Mouse (Mus musculus) yolk sac, embryonic 10.5 days (tissue): ENCODE results near the gene Stat4.
"Not testable (repeated sequence)": the region's sequence is repeated elsewhere in the genome, so short reads cannot be mapped to it uniquely, and the experiment has no call there.

Experiments used
- DNase-seq: peaks from one replicate; pipeline ENCODE4 v3.0.0-alpha.2; 2017; ENCODE audit warnings: low spot score

Stat4 gene

DNA sequence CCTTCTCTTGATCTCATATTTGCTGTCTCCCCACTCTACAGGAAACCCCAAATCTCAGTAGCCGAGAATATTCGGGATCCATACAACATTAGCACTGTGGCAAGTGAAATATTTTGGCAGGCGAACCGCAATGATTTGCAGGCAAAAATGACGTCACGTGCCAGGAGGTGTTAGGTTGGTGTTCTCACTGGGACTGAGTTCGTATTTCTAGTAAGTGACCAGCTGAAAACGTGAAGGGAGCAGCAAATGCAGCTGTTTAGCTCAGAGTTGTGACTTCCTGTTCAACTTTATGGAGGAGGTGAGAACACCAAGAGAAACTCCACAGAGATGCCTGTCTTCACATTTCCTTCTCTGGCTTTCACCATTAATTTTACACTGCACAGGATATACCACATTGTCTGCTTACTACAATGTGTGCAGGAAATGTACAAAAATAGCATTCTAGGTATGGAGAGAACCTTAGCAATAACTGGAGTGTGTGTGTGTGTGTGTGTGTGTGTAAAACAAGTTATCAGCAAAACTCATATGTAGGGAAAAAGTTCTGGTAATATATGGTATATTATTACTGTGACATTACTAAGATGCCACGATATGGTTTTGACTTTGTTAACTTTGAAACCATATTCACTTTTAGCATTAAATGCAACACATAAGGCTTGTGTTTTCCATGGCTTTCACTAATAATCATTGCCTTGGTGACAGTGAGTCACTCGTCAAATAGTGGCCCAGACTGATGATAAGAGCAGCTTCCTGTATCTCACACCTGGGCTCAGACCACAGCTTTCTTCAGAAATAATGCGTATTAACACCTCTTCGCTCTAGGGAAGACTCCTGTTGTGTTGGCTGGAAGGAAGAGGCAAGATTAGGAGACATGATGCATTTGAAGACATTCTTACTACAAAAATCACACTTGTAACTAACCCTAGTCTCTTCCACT lies 48.1 kb downstream of the Stat4 start:
- no peak for DNase-seq

DNA sequence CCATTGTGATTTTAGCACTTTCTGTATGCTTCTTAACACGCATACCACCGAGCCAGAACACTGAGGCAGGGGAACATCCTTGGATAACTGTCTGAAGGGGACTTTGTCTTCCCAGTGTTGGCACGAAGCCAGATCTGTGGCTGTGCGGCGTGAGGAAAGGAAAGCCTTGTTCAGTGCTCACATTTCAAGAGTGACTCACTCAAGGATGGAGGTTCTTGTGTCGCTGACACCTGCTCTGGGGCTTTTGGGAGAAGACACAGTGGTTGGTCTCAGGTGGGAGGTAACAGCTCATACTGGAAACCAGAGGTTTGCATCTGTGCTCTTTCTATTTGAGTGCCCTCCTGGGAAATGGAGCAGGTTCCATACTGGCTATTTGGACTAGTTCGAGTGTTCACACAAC lies 52.2 kb downstream of the Stat4 start:
- no peak for DNase-seq

- no peak for DNase-seq
Measured at GRCm38 (mm10) chr1:52039626-52040025, 52.7 kb downstream of the Stat4 start.

DNA sequence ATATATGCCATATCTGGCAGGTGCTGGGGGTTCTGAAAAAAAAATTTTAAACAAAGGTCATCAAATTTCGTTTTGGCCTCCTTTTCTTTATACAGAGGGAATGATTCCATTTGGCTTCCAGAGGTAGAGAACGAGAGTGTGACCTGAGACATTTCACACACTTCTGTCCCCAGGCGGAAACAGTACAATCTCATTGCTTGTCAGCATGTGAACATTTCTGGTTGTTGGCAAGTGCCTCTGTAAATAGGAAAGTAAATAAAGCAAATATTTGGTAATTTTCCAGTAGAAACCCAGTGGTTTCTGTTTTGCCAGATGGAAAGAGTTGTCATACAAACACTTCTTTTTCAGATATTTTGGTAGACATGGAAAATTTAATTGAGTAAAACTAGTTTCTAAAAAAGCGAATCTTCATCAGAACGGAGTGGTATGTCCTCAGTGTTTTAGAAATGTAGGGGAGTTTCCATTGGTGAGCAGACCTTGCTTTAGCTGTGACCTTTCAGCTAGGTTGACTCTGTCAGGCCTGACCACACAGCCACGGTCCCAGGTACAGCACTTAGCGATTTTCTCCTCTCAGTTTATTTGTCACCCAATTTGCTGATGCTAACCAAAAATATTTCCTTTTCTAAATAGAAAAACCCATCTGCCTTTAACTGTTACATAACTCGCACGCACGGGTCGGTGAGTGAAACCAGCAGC lies 53.6 kb downstream of the Stat4 start:
- DNase-seq = no peak

- DNase-seq = no peak
Measured at GRCm38 (mm10) chr1:52043191-52043590, 56.2 kb downstream of the Stat4 start.

DNA sequence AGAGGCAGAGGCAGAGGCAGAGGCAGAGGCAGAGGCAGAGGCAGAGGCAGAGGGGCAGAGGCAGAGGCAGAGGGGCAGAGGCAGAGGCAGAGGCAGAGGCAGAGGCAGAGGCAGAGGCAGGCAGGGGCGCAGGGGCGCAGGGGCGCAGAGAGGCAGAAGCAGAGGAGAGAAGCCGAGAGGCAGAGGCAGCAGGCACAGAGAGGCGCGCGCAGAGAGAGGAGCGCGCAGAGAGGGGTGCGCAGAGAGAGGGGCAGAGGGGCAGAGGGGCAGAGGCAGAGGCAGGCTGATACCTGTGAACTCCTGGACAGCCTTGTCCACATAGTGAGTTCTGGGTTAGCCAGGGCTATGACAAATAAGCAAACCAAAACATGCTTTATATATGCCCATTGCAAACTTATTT lies 59.9 kb downstream of the Stat4 start:
- not testable (repeated sequence) for DNase-seq

GRCm38 (mm10) chr1:52048711-52049110 lies 61.8 kb downstream of the Stat4 start:
- no peak for DNase-seq

- no peak for DNase-seq
Measured at GRCm38 (mm10) chr1:52049827-52050226, 62.9 kb downstream of the Stat4 start.

DNA sequence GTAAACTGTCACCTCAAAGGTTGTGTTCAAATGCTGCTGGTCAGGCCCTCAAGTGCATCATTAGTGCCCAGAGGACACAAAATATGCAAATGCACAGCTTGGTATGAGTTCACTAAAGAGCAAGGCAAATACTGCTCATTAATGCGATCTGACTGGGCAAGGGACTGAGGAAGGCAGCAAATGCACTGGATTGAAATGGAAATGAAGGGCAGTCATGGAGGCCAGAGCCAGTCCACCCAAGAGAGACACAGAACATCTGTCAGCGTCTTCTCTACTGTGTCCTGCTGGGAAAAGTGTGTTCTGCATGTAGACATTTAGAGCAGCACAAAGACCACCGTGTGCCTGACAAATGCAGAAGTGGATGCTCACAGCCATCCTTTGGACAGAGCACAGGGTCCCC lies 64.6 kb downstream of the Stat4 start:
- no peak for DNase-seq

- DNase-seq = no peak
Measured at GRCm38 (mm10) chr1:52052910-52053309, 66.0 kb downstream of the Stat4 start.

DNA sequence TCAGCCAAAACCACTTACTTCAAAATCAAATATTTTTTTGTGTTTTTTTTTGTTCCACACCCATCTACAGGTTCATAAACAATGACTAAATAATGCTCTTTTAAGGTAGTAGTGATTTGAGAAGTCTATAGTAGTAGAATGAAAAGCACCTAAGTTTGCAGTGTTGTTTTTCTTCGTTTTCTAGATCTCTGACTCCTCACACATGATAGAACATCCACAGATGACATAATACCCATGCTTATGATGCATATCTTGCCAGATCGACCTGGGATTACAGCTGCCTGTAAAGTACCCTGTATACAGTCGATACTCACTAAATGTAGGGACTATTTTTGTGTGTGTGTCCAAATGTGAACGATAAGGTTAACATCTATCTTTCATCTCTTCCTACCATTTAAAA lies 69.0 kb downstream of the Stat4 start:
- DNase-seq = no peak

GRCm38 (mm10) chr1:52057153-52057552 lies 70.2 kb downstream of the Stat4 start:
- DNase-seq = no peak

GRCm38 (mm10) chr1:52066276-52066675 lies 79.3 kb downstream of the Stat4 start:
- no peak for DNase-seq

DNA sequence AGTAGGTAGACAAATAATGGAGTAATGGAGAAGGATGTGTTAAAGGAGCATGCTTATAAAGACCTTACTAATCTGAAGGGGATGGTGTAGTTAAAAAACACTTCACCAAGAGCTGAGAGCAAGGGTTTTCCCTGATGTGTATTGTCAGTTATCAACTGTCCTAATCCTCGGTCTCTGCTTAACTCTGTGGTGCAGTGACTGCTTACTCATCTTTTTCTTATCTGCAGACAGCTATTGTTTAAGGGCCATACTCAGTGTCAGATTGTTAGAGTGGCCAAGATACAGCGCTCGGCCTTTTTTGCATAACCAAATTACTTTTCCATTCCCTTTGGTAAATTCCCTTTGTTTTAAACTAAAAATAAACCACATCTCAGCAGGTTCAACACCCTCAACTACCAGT lies 79.7 kb downstream of the Stat4 start:
- DNase-seq = no peak

DNA sequence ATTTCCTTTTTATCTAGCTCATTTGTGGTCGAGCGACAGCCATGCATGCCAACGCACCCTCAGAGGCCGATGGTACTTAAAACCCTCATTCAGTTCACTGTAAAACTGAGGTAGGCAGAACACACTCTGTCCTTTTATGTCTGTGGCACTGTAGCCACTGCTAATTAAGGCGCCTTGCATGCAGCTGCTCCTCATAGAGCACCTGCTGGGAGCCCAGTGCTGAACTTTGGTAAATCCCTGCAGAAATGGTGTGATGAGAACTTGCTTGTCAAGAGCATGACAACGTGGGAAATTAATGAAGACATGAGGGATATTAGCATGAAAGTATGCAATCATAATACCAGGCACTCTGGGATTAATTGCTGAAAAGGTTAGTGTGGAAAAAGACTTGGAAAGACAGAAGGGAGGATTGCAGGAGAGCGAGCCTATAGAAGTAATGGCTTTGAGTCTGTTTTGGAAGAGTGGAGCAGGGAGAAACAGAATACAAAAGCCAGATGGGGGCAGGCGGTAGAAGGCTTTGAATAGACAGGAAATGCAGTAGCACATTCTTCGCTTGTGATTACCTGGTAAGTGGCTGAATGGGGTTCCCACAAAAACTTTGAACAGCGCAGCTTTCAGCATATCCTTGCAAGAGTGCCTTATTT lies 92.9 kb downstream of the Stat4 start:
- DNase-seq = no peak

DNA sequence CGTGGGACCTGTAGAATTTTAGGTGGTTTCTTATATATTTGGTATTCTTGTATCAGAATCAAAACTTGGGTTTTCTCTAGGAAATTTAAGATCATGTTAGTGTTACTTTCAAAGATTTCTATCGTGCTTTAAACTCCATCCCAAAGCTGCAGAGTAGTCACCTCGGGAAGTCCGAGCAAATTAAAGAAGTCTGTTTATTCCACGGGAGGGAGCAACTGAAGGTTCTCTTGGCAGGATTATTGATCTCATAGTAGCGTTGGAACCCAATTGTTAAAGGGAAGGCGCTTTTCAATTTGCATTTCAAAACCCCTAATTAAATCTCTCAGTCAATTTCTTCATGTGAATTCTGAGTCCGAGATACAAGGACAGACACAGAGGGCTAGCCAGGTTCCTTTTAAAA lies 93.4 kb downstream of the Stat4 start:
- no peak for DNase-seq

DNA sequence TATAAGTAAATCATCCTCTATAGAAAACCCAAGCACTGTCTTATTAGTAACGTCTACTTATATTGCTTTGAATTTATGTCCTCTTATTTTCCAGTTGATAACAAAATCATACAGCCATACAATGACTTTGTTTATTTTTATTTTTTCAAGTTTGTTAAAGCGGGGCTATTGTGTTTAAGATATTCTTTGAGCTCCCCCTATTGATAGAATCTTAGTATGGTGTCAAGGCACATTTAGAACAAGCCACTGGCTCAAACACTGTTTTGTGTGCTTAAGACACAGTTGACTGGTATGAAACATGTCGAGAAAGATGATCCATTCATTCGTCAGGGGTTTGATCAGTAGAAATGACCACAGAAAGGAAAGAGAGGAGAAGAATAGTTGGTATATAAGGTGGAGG lies 99.3 kb downstream of the Stat4 start:
- no peak for DNase-seq

DNA sequence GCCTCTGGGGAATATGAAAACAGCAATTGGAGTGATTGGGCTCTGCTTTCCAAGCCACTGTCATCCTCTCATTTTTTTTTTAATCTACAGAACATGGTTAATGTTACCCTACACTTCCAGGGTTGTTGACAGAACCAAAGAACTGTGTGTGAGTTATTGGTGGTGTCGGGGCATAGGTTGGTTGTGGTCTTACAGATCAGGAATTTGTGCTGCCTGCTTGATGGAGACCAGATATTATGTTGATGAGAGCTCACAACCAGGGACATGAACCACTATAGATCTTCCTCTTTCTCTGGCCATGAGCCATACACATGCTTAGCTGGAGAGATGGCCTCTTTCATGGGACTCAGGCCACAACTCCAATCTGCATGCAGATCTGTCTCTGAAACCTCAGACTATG lies 100.2 kb downstream of the Stat4 start:
- no peak for DNase-seq

DNA sequence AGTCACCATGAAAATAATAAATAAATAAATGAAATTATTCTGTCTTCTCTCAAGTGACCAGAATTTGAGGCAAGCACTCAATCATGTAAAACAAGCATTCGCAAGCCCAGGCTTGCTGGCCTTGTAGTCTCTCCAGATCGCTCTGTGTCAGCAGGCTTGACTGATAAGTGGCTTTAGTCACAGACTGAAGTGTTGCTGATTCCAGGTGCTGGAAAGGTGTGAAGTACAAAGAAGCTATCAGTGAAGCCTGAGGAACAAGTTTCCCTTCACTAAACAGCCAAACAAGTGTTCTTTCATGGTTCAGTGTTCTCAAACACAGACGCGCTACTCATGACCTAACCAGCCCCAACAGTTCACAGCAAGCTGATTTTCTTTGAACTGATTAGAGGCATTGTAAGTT lies 101.7 kb downstream of the Stat4 start:
- DNase-seq = no peak

- DNase-seq = no peak
Measured at GRCm38 (mm10) chr1:52098618-52099232, 111.8 kb downstream of the Stat4 start.

DNA sequence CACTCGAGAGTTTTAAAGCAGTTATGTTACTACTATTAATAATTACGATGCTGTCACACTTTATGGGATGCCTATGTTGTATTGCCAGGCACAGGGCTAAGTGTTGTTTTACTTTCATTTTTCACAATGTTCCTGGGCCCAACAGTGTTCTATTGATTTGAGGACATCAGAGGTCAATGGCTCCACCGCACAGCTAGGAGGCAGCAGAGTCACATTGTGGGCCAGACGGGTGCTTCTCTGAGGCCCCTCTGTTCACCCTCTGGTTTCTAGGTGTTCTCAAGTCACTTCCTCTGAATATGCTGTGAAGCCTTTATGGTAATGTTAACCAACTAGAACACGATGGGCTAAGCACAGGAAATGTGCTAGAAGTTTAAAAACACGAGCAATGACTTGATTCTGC lies 113.5 kb downstream of the Stat4 start:
- DNase-seq = no peak

- no peak for DNase-seq
Measured at GRCm38 (mm10) chr1:52102795-52103194, 115.8 kb downstream of the Stat4 start.

DNA sequence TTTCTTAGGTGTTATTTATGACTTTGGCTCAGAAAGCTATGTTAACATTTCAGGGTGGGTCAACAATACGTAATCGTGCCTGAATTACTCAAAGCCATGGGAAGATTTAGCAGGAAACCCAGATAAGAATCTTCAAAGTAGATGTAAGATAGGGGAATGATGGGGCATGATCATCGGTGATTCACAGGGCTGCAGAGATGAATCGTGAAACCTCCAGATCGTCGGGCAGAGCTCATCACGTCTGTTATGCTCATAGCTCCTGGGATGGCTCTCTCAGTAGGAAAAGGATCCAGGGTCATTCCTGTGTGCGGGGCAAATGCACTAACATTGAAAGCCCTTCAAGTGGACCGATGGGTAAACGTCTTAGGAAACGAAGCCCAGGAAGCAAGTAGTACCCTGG lies 120.3 kb downstream of the Stat4 start:
- no peak for DNase-seq
